Mouse (Mus musculus) bone marrow, adult 2 months (tissue): ENCODE measurements around the gene Mnd1. TPM values are rescaled to one million over a fixed set of nuclear protein-coding genes. Genes with fewer than 3 reads are reported as not detected.

Source experiments
- H3K27ac ChIP-seq: fragments of 200-500 bp; 2 replicates; pipeline ENCODE4 v1.5.1; 2012; ENCODE audit warnings: low read depth, mild to moderate bottlenecking, control low read depth, inconsistent platforms, low read length; ENCODE audit not compliant: control insufficient read depth, poor library complexity, insufficient read depth
- H3K4me1 ChIP-seq: fragments of 200-500 bp; 2 replicates; pipeline ENCODE4 v1.6.1; 2011; ENCODE audit warnings: low read length; ENCODE audit not compliant: control insufficient read depth, insufficient read depth
- H3K4me3 ChIP-seq: fragments of 200-500 bp; replicated peaks from 2 replicates; pipeline ENCODE3; 2011; ENCODE audit warnings: mild to moderate bottlenecking, low read depth, low read length, control low read depth; ENCODE audit not compliant: control insufficient read depth
- CTCF ChIP-seq: fragments of 200-500 bp; IDR thresholded peaks from 2 replicates; pipeline ENCODE4 v1.5.1; 2011; ENCODE audit warnings: low read length, control low read depth; ENCODE audit not compliant: control insufficient read depth, insufficient read depth
- POLR2A ChIP-seq: fragments of 200-500 bp; IDR thresholded peaks from 2 replicates; pipeline ENCODE4 v1.6.1; 2011; ENCODE audit warnings: low read depth, mild to moderate bottlenecking, control low read depth, low read length, borderline replicate concordance; ENCODE audit not compliant: control insufficient read depth
- WGBS: fragments of 180-500 bp; shearing (Covaris S2); methylation state at CpG from one replicate; pipeline ENCODE4 v1.1.7; 2018; 5-methylcytosine and 5-hydroxymethylcytosine counted together
- polyA plus RNA-seq: library from polyadenylated mRNA; stranded (reverse); fragments of >200 nt; gene quantifications from 2 replicates; pipeline ENCODE4 v1.2.4, GENCODE M21; 2011; ENCODE audit warnings: low replicate concordance; ENCODE audit not compliant: missing spikeins, insufficient read depth, insufficient read length

The Mnd1 gene
- polyA plus RNA-seq, 1 experiment: 11.7 TPM

DNA sequence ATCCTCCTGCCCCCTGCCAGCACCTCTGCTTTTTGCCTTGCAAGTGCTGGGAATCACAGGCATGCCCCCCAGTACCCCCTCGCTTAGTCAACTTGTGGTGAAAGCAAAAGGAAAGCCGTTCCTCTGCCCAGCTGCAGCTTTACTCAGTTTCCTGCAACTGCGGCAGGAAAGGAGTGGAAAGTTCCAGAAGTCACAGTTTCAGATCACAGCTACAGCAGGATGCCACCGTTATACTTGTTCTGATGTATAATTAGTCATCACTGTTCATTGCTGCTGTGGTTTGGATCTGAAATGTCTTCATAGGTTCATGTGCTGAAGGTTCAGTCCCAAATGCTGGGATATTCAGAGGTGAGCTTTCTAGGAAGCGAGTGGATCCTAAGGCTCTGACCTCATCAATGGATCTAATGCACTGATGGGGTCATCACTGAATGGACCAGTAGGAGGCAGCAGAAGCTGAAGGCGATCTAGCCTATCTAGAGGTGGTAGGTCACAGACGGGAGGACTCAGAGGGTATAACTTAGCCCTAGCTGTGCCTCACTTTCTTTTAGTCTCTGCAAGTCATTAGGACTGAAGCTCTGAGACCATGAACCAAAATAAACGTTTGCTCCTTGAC is 13.9 kb upstream of the Mnd1 start:
- Histone ChIP-seq H3K4me3 (no peak overlapping the region), H3K4me1 (no peaks in the 10 kb centered on the region; the same call in 1 of the 2 replicates), H3K27ac (no peak overlapping the region)
- no peak for TF ChIP-seq POLR2A
- TF ChIP-seq CTCF: no peak
- 38% methylated on average over 8 of the region's 8 CpGs for WGBS

DNA sequence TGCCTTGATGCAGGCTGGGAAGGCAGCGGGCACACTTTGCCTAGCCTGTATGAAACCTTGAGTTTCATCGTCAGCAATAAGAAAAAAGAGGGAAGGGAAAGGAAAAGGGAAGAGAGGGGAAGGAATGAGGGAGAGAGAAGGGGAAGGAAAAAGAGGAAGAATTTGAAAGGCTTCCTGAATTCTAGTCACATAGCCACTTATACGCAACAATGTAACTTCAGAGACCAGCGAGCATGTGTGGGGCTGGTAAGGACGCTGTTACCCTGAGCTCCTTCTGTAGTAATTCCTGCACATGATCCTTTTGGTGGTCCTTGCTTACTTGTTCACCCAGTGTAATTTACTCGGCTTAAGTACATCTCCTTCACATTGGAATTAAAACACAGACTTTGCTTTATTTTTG is 13.4 kb upstream of the Mnd1 start:
- H3K4me3 ChIP-seq: no peak overlapping the region
- no peak overlapping the region for H3K27ac ChIP-seq
- 29% methylated on average over 6 of the region's 6 CpGs for WGBS
- no peaks in the 10 kb centered on the region; the same call in 1 of the 2 replicates for H3K4me1 ChIP-seq
- TF ChIP-seq POLR2A: no peak
- no peak for TF ChIP-seq CTCF

DNA sequence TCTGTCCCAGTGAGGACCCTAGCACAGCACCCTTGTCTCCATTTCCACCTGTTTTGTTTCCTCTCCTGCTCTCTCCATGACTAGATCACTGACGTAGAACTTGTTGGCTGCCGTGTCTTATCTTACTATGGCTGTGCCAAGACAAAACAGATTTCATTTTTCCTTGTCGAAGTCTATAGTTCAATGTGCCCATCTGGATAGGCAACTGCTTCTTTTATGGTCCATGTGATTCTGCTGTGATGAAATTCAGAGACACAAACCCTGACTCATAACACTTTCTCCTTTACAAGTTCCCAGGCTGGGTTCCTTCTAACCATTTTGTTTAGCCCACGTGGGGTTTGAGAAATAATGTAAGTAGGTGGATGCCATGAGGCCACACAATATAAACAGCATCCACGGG is 10.5 kb upstream of the Mnd1 start:
- no peak for TF ChIP-seq POLR2A
- TF ChIP-seq CTCF: no peak
- H3K4me3 ChIP-seq: no peak overlapping the region
- 76% methylated on average over 5 of the region's 5 CpGs for WGBS
- H3K27ac ChIP-seq: no peak overlapping the region
- H3K4me1 ChIP-seq: no peaks in the 10 kb centered on the region; the same call in 1 of the 2 replicates

DNA sequence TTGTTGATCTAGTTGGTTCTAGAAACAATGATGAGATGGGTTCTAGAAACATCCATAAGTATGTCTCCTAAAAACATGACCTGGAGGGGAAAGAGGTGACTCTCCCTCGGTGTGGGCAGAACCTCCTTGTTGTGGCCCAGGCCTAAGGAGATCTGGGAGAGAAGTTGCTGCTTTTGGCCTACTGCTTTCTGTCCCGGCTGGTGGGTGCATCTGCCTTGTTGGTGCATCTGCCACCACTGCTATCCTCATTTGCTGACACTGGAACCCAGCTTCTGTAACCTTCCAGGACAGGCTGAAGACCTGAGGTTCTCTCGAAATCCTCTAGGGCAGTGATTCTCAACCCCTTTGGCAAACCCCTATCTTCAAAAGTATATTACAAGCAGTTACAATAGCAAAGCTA is 9.8 kb upstream of the Mnd1 start:
- no peaks in the 10 kb centered on the region; the same call in 1 of the 2 replicates for H3K4me1 ChIP-seq
- 91% methylated on average over 3 of the region's 3 CpGs for WGBS
- H3K27ac ChIP-seq: no peak overlapping the region
- TF ChIP-seq CTCF: no peak
- no peak for TF ChIP-seq POLR2A
- H3K4me3 ChIP-seq: no peak overlapping the region

DNA sequence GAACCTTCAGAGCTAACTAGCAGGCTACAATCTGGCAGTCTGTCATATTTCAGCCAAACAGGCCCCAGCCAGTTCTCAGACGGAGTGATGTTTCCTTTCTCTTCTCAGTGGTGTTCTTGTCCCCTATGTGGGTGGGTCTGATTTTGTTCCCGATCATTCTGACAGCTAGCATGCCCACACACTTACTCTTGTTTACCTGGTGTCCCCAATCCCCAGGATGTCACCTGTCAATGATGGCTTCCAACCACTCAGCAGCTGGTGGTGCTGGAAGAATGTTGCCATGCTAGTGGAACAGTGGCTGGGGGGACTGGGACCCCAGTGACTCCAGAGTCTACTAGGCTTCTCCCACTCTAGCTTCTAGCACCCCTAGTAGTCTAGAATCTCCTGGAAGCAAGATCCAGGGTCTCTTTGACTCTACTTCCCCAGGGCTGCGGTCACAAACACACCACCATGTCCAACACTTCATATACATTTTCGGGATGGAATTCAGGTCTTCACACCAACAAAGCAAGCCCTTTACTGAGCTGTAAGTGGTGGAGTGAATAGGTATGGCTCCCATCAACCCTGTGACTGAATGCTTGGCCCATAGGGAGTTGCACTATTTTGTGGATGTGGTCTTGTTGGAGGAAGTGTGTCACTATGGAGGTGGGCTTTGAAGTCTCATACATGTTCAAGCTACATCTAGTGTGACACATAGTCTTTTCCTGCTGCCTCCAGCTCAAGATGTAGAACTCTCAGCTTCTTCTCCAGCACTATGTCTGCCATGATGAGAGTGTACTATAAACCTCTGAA is 2.2 kb upstream of the Mnd1 start:
- Histone ChIP-seq H3K4me3 (no peak overlapping the region), H3K4me1 (0 out of 2 replicates have a peak, but pooled peaks cover 2% of the 10 kb centered on the region), H3K27ac (no peak overlapping the region)
- TF ChIP-seq CTCF (no peak), POLR2A (no peak)
- 85% methylated on average over 4 of the region's 4 CpGs for WGBS

DNA sequence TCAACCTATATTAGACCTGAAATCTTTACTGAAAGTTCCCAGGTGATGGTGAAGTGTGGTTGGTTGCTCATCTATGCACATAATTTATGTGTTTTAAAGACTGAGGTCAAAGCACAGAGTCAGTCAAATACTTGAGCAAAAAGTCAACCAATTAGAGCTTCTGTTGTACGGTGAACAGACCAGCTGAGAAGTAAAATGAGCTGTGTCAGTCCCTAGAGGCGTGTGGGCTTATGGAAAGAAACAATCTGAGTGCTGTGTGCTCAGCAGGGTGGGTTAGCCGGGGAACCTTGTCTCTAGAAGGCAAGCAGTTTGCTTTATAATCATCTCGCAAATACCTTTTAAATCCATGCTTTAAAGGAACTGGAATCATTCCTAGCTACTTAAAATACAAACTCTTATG is 1.4 kb upstream of the Mnd1 start:
- no peak overlapping the region for H3K4me3 ChIP-seq
- no peak overlapping the region for H3K27ac ChIP-seq
- WGBS: 72% methylated on average over 4 of the region's 4 CpGs
- H3K4me1 ChIP-seq: 0 out of 2 replicates have a peak, but pooled peaks cover 2% of the 10 kb centered on the region
- TF ChIP-seq POLR2A (no peak), CTCF (no peak)

DNA sequence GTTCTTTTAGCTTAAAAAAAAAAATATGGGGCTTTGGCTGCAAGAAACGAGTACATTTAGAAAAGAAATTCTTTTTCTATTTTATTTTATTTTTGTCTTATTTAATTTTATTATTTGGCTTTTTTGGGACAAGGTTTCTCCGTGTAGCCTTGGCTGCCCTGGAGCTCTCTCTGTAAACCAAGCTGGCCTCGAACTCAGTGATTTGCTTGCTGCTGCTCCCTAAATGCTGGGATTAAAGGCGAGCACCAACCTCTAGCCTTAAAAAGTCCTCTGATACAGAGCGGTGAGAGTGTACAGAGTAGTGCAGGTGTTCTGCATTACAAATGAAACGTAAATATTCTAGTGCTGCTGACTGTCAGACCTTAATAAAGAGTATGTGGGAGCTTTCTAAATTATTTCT is 519 bp upstream of the Mnd1 start:
- H3K4me3 ChIP-seq: no peak overlapping the region
- TF ChIP-seq CTCF (no peak), POLR2A (no peak)
- H3K27ac ChIP-seq: no peak overlapping the region
- WGBS: 57% methylated on average over 6 of the region's 6 CpGs
- H3K4me1 ChIP-seq: peaks cover 2% of the 10 kb centered on the region; the same call in 1 of the 2 replicates

DNA sequence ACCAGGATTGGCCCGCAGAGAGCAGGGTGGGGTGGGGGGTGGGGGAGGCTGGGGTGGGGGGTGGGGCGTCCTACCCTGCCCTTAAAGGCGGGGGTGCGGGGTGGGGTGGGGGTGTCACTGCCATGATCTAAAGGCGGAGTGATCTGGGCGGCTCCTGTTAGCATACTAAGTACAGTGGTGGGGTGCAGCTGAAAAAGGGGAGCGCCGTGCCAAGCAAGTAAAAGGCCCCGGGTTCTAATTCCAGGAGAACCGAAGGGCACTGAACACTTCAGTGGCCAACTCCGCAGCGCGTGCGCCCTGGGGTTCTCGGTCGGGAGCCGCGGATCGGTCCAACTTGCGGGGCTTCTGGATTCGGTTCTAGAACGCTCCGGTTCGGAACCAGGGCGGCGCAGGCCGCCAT is 440 bp downstream of the Mnd1 start:
- H3K4me3 ChIP-seq: peak overlapping the region; percentile 60
- peak overlapping the region; percentile 97 for H3K27ac ChIP-seq
- WGBS: under 1% methylated on average over 27 of the region's 27 CpGs
- TF ChIP-seq POLR2A: no peak
- TF ChIP-seq CTCF: no peak
- peaks cover 2% of the 10 kb centered on the region; the same call in 1 of the 2 replicates for H3K4me1 ChIP-seq
